Mouse (Mus musculus) mesoderm, embryonic 11.5 days (tissue): ENCODE data around the gene Adcyap1r1.

Experiments
- DNase-seq: peaks from one replicate; pipeline ENCODE4 v3.0.0-alpha.2; 2012; ENCODE audit warnings: low read depth, low spot score

The Adcyap1r1 gene

GRCm38 (mm10) chr6:55451771-55452371 is at the start of gene Adcyap1r1:
Gene Adcyap1r1, plus strand, starts transcription at chr6:55451978.
- DNase-seq, result peak; percentile 70

- no peak for DNase-seq
Observed at GRCm38 (mm10) chr6:55402041-55402776, 49.6 kb upstream of the Adcyap1r1 start.

- no peak for DNase-seq
Observed at GRCm38 (mm10) chr6:55403411-55404309, 48.1 kb upstream of the Adcyap1r1 start.

- DNase-seq, result no peak
Observed at GRCm38 (mm10) chr6:55404421-55404990, 47.3 kb upstream of the Adcyap1r1 start.

GRCm38 (mm10) chr6:55407345-55407744 is 44.4 kb upstream of the Adcyap1r1 start:
- no peak for DNase-seq

GRCm38 (mm10) chr6:55410119-55410775 is 41.5 kb upstream of the Adcyap1r1 start:
- DNase-seq, result no peak

- no peak for DNase-seq
Observed at GRCm38 (mm10) chr6:55410977-55411376, 40.8 kb upstream of the Adcyap1r1 start.

- DNase-seq, result peak; percentile 54
Observed at GRCm38 (mm10) chr6:55416202-55416601, 35.6 kb upstream of the Adcyap1r1 start.

- DNase-seq, result no peak
Observed at GRCm38 (mm10) chr6:55418746-55419410, 32.9 kb upstream of the Adcyap1r1 start.

GRCm38 (mm10) chr6:55420411-55420810 is 31.4 kb upstream of the Adcyap1r1 start:
- DNase-seq, result no peak

GRCm38 (mm10) chr6:55420869-55421361 is 30.9 kb upstream of the Adcyap1r1 start:
- DNase-seq, result peak; percentile 57

- no peak for DNase-seq
Observed at GRCm38 (mm10) chr6:55432121-55432520, 19.7 kb upstream of the Adcyap1r1 start.

GRCm38 (mm10) chr6:55434360-55434759 is 17.4 kb upstream of the Adcyap1r1 start:
- peak; percentile 39 for DNase-seq

GRCm38 (mm10) chr6:55435266-55436159 is 16.3 kb upstream of the Adcyap1r1 start:
- DNase-seq, result peak; percentile 37

- DNase-seq, result no peak
Observed at GRCm38 (mm10) chr6:55437919-55438318, 13.9 kb upstream of the Adcyap1r1 start.

GRCm38 (mm10) chr6:55438837-55439236 is 12.9 kb upstream of the Adcyap1r1 start:
- no peak for DNase-seq

- peak; percentile 48 for DNase-seq
Observed at GRCm38 (mm10) chr6:55443927-55444688, 7.7 kb upstream of the Adcyap1r1 start.

GRCm38 (mm10) chr6:55444721-55445120 is 7.1 kb upstream of the Adcyap1r1 start:
- DNase-seq, result no peak

GRCm38 (mm10) chr6:55448199-55448598 is 3.6 kb upstream of the Adcyap1r1 start:
- no peak for DNase-seq
